Mouse (Mus musculus) myocyte (in vitro differentiated cells): ENCODE measurements around the gene Stmnd1.

Experiments used
- CEBPB ChIP-seq: IDR thresholded peaks from 2 replicates; pipeline ENCODE4 v1.6.1; 2011; ENCODE audit warnings: mild to moderate bottlenecking, moderate library complexity; ENCODE audit not compliant: poor library complexity, insufficient read depth, severe bottlenecking
- E2F4 ChIP-seq: IDR thresholded peaks from one replicate; pipeline ENCODE4 v1.6.1; 2011; ENCODE audit warnings: mild to moderate bottlenecking, control low read depth, moderate library complexity; ENCODE audit not compliant: insufficient read depth
- MAX ChIP-seq: IDR thresholded peaks from one replicate; pipeline ENCODE4 v1.6.1; 2011; ENCODE audit warnings: low read depth, mild to moderate bottlenecking, control low read depth
- MYOD1 ChIP-seq, 3 experiments: IDR thresholded peaks; one replicate each; pipeline ENCODE4 v1.6.1; 2011; ENCODE audit warnings: control low read depth in 2 of 3, low read depth in 2 of 3, mild to moderate bottlenecking in 2 of 3, moderate library complexity in 1 of 3; ENCODE audit not compliant: insufficient read length in 2 of 3, control insufficient read depth in 1 of 3
- MYOG ChIP-seq, 3 experiments: IDR thresholded peaks; one replicate each; pipeline ENCODE4 v1.6.1; 2011; ENCODE audit warnings: control low read depth in 2 of 3, low read depth in 2 of 3, mild to moderate bottlenecking in 2 of 3; ENCODE audit not compliant: insufficient read length in 2 of 3, control insufficient read depth in 1 of 3, insufficient read depth in 1 of 3
- POLR2A ChIP-seq: IDR thresholded peaks from one replicate; pipeline ENCODE4 v1.6.1; 2011; ENCODE audit warnings: low read depth, mild to moderate bottlenecking, control low read depth, moderate library complexity; ENCODE audit not compliant: insufficient read length
- POLR2AphosphoS2 ChIP-seq: IDR thresholded peaks from one replicate; pipeline ENCODE4 v1.6.1; 2011; ENCODE audit warnings: low read depth, control low read depth; ENCODE audit not compliant: insufficient read length
- SRF ChIP-seq: IDR thresholded peaks from one replicate; pipeline ENCODE4 v1.6.1; 2011; ENCODE audit warnings: low read depth; ENCODE audit not compliant: control insufficient read depth, insufficient read length
- TCF12 ChIP-seq: IDR thresholded peaks from one replicate; pipeline ENCODE4 v1.6.1; 2011; ENCODE audit warnings: mild to moderate bottlenecking, control low read depth; ENCODE audit not compliant: poor library complexity, insufficient read depth, severe bottlenecking
- TCF3 ChIP-seq: IDR thresholded peaks from one replicate; pipeline ENCODE4 v1.6.1; 2011; ENCODE audit warnings: low read depth, control low read depth; ENCODE audit not compliant: insufficient read length
- USF1 ChIP-seq: IDR thresholded peaks from one replicate; pipeline ENCODE4 v1.6.1; 2011; ENCODE audit warnings: low read depth, mild to moderate bottlenecking, control low read depth, moderate library complexity

DNA sequence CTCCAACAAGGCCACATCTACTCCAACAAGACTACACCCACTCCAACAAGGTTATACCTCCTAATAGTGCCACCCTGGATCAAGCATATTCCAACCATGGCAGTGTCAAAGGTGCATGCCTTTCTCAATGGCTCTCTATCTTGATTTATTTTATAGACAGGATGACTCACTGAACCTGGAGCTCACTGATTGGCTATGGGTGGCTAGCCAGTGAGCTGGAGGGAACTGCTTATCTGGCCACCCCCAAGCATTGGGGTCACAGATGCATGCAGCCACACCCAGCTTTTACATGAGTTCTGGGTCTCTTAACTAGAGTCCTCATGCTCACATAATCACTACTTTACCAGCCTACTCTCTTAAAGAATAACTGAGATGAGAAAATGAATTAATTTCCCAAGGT, 5.7 kb upstream of the Stmnd1 start:
- TF ChIP-seq POLR2A, result no peak
- TF ChIP-seq MYOD1 (IDR thresholded peaks at IDR 0.05; ENCODE audit: control insufficient read depth in 1 of 3, insufficient read length in 2 of 3, low read depth in 2 of 3), result no peak
- TF ChIP-seq MAX, result no peak
- no peak for TF ChIP-seq SRF
- no peak for TF ChIP-seq POLR2AphosphoS2
- no peak for TF ChIP-seq MYOG (IDR thresholded peaks at IDR 0.05; ENCODE audit: control insufficient read depth in 1 of 3, insufficient read depth in 1 of 3, insufficient read length in 2 of 3, low read depth in 2 of 3)
- no peak for TF ChIP-seq TCF3
- TF ChIP-seq CEBPB, result no peak
- no peak for TF ChIP-seq E2F4
- TF ChIP-seq TCF12, result no peak
- no peak for TF ChIP-seq USF1
